Mouse (Mus musculus): ENCODE results near the gene Susd5. TPM values are rescaled to one million over a fixed set of nuclear protein-coding genes. Genes with fewer than 3 reads are reported as not detected.

Gene Susd5
- polyA plus RNA-seq, 2 experiments: 15.7 to 29.8 TPM

GRCm38 (mm10) chr9:114046028-114046427 lies 10.9 kb upstream of the Susd5 start, which contains the start of gene Fbxl2:
TSS of gene Fbxl2 (minus strand) at chr9:114046191.
- DNase-seq (ENCODE audit: low spot score): no peak

GRCm38 (mm10) chr9:114046676-114047075 lies 10.3 kb upstream of the Susd5 start:
- no peaks in the 10 kb centered on the region for H3K9me3 ChIP-seq (ENCODE audit: control insufficient read depth, low read length)
- DNase-seq (ENCODE audit: low spot score) (no peak), ATAC-seq (ENCODE audit: low FRiP score, low read depth) (no peak)
- no peaks in the 10 kb centered on the region for H3K4me1 ChIP-seq (ENCODE audit: control insufficient read depth, insufficient read depth, low read length)
- no peak overlapping the region for H3K4me3 ChIP-seq (replicated peaks; ENCODE audit: low read length)
- TF ChIP-seq POLR2A (IDR thresholded peaks at IDR 0.05; ENCODE audit: borderline replicate concordance, extremely low read depth, insufficient read depth, insufficient read length): no peak
- H3K27me3 ChIP-seq (ENCODE audit: control insufficient read depth, insufficient read depth, low read length): no peaks in the 10 kb centered on the region
- no peaks in the 10 kb centered on the region for H3K36me3 ChIP-seq (ENCODE audit: control insufficient read depth, insufficient read depth, low read length)
- no peak overlapping the region for H3K4me2 ChIP-seq (replicated peaks; ENCODE audit: low read depth, low read length, severe bottlenecking)
- WGBS: 81% methylated on average over 7 of the region's 7 CpGs
- H3K27ac ChIP-seq (replicated peaks; ENCODE audit: low read depth, low read length): no peak overlapping the region
- H3K9ac ChIP-seq (ENCODE audit: low read depth, low read length, severe bottlenecking): no peak overlapping the region

More at GRCm38 (mm10) chr9:114046028-114046427, 10.9 kb upstream of the Susd5 start, which contains the start of gene Fbxl2:
- Histone ChIP-seq H3K9me3 (ENCODE audit: control insufficient read depth, low read length) (no peaks in the 10 kb centered on the region), H3K4me3 (replicated peaks; ENCODE audit: low read length) (no peak within 1 kb of the TSS), H3K27ac (replicated peaks; ENCODE audit: low read depth, low read length) (no peak within 1 kb of the TSS), H3K36me3 (ENCODE audit: control insufficient read depth, insufficient read depth, low read length) (no peaks in the 10 kb centered on the region), H3K9ac (ENCODE audit: low read depth, low read length, severe bottlenecking) (no peak within 1 kb of the TSS), H3K4me1 (ENCODE audit: control insufficient read depth, insufficient read depth, low read length) (no peaks in the 10 kb centered on the region), H3K4me2 (replicated peaks; ENCODE audit: low read depth, low read length, severe bottlenecking) (no peak within 1 kb of the TSS), H3K27me3 (ENCODE audit: control insufficient read depth, insufficient read depth, low read length) (no peaks in the 10 kb centered on the region)
- WGBS: 81% methylated on average over 10 of the region's 10 CpGs
- no peak for ATAC-seq (ENCODE audit: low FRiP score, low read depth)
- TF ChIP-seq POLR2A (IDR thresholded peaks at IDR 0.05; ENCODE audit: borderline replicate concordance, extremely low read depth, insufficient read depth, insufficient read length): no peak

- no peak overlapping the region for H3K27ac ChIP-seq (replicated peaks; ENCODE audit: low read depth, low read length)
- H3K27me3 ChIP-seq (ENCODE audit: control insufficient read depth, insufficient read depth, low read length): peaks cover 1% of the 10 kb centered on the region; the same call in 1 of the 2 replicates
- no peaks in the 10 kb centered on the region for H3K4me1 ChIP-seq (ENCODE audit: control insufficient read depth, insufficient read depth, low read length)
- H3K4me3 ChIP-seq (replicated peaks; ENCODE audit: low read length): no peak overlapping the region
- DNase-seq (ENCODE audit: low spot score) (no peak), ATAC-seq (ENCODE audit: low FRiP score, low read depth) (no peak)
- H3K9ac ChIP-seq (ENCODE audit: low read depth, low read length, severe bottlenecking): no peak overlapping the region
- WGBS: 80% methylated on average over 7 of the region's 7 CpGs
- no peak for TF ChIP-seq POLR2A (IDR thresholded peaks at IDR 0.05; ENCODE audit: borderline replicate concordance, extremely low read depth, insufficient read depth, insufficient read length)
- no peaks in the 10 kb centered on the region for H3K9me3 ChIP-seq (ENCODE audit: control insufficient read depth, low read length)
- H3K36me3 ChIP-seq (ENCODE audit: control insufficient read depth, insufficient read depth, low read length): no peaks in the 10 kb centered on the region
- no peak overlapping the region for H3K4me2 ChIP-seq (replicated peaks; ENCODE audit: low read depth, low read length, severe bottlenecking)
Observed at GRCm38 (mm10) chr9:114050106-114050505, 6.8 kb upstream of the Susd5 start.

GRCm38 (mm10) chr9:114050778-114051177 lies 6.2 kb upstream of the Susd5 start:
- Histone ChIP-seq H3K4me3 (replicated peaks; ENCODE audit: low read length) (no peak overlapping the region), H3K27ac (replicated peaks; ENCODE audit: low read depth, low read length) (no peak overlapping the region), H3K36me3 (ENCODE audit: control insufficient read depth, insufficient read depth, low read length) (no peaks in the 10 kb centered on the region), H3K9ac (ENCODE audit: low read depth, low read length, severe bottlenecking) (no peak overlapping the region), H3K9me3 (ENCODE audit: control insufficient read depth, low read length) (no peaks in the 10 kb centered on the region), H3K27me3 (ENCODE audit: control insufficient read depth, insufficient read depth, low read length) (peaks cover 6% of the 10 kb centered on the region; the same call in 1 of the 2 replicates), H3K4me2 (replicated peaks; ENCODE audit: low read depth, low read length, severe bottlenecking) (no peak overlapping the region), H3K4me1 (ENCODE audit: control insufficient read depth, insufficient read depth, low read length) (no peaks in the 10 kb centered on the region)
- DNase-seq (ENCODE audit: low spot score) (no peak), ATAC-seq (ENCODE audit: low FRiP score, low read depth) (no peak)
- no peak for TF ChIP-seq POLR2A (IDR thresholded peaks at IDR 0.05; ENCODE audit: borderline replicate concordance, extremely low read depth, insufficient read depth, insufficient read length)
- WGBS: 89% methylated on average over 16 of the region's 16 CpGs

- Histone ChIP-seq H3K9ac (ENCODE audit: low read depth, low read length, severe bottlenecking) (no peak overlapping the region), H3K9me3 (ENCODE audit: control insufficient read depth, low read length) (no peaks in the 10 kb centered on the region), H3K4me1 (ENCODE audit: control insufficient read depth, insufficient read depth, low read length) (no peaks in the 10 kb centered on the region), H3K27me3 (ENCODE audit: control insufficient read depth, insufficient read depth, low read length) (peaks cover 16% of the 10 kb centered on the region), H3K27ac (replicated peaks; ENCODE audit: low read depth, low read length) (no peak overlapping the region), H3K36me3 (ENCODE audit: control insufficient read depth, insufficient read depth, low read length) (no peaks in the 10 kb centered on the region), H3K4me3 (replicated peaks; ENCODE audit: low read length) (no peak overlapping the region), H3K4me2 (replicated peaks; ENCODE audit: low read depth, low read length, severe bottlenecking) (no peak overlapping the region)
- no peak for TF ChIP-seq POLR2A (IDR thresholded peaks at IDR 0.05; ENCODE audit: borderline replicate concordance, extremely low read depth, insufficient read depth, insufficient read length)
- 75% methylated on average over 4 of the region's 4 CpGs for WGBS
- ATAC-seq (ENCODE audit: low FRiP score, low read depth) (no peak), DNase-seq (ENCODE audit: low spot score) (no peak)
Observed at GRCm38 (mm10) chr9:114052031-114052430, 4.9 kb upstream of the Susd5 start.

- Histone ChIP-seq H3K36me3 (ENCODE audit: control insufficient read depth, insufficient read depth, low read length) (no peaks in the 10 kb centered on the region), H3K27me3 (ENCODE audit: control insufficient read depth, insufficient read depth, low read length) (peaks cover 24% of the 10 kb centered on the region), H3K4me3 (replicated peaks; ENCODE audit: low read length) (no peak overlapping the region), H3K9me3 (ENCODE audit: control insufficient read depth, low read length) (no peaks in the 10 kb centered on the region), H3K9ac (ENCODE audit: low read depth, low read length, severe bottlenecking) (no peak overlapping the region), H3K4me1 (ENCODE audit: control insufficient read depth, insufficient read depth, low read length) (no peaks in the 10 kb centered on the region), H3K27ac (replicated peaks; ENCODE audit: low read depth, low read length) (no peak overlapping the region), H3K4me2 (replicated peaks; ENCODE audit: low read depth, low read length, severe bottlenecking) (no peak overlapping the region)
- no peak for TF ChIP-seq POLR2A (IDR thresholded peaks at IDR 0.05; ENCODE audit: borderline replicate concordance, extremely low read depth, insufficient read depth, insufficient read length)
- no peak for DNase-seq (ENCODE audit: low spot score)
- no peak for ATAC-seq (ENCODE audit: low FRiP score, low read depth)
- WGBS: 76% methylated on average over 6 of the region's 6 CpGs
Observed at GRCm38 (mm10) chr9:114052866-114053265, 4.1 kb upstream of the Susd5 start.

Data from limb, embryonic 14.5 days (tissue).